Mouse (Mus musculus) brain, embryonic 14.5 days (tissue): ENCODE measurements around the gene Shroom3.

Experiments used
- CTCF ChIP-seq: fragments of 200-500 bp; IDR thresholded peaks from 2 replicates; pipeline ENCODE4 v1.5.1; 2012; ENCODE audit warnings: inconsistent platforms, mild to moderate bottlenecking, moderate library complexity, borderline replicate concordance; ENCODE audit not compliant: insufficient read depth, insufficient read length; ENCODE audit errors: extremely low read depth
- POLR2A ChIP-seq: fragments of 200-500 bp; IDR thresholded peaks from 2 replicates; pipeline ENCODE4 v1.6.1; 2012; ENCODE audit warnings: mild to moderate bottlenecking, inconsistent platforms, borderline replicate concordance; ENCODE audit not compliant: poor library complexity, insufficient read depth, insufficient read length, severe bottlenecking; ENCODE audit errors: extremely low read depth

DNA sequence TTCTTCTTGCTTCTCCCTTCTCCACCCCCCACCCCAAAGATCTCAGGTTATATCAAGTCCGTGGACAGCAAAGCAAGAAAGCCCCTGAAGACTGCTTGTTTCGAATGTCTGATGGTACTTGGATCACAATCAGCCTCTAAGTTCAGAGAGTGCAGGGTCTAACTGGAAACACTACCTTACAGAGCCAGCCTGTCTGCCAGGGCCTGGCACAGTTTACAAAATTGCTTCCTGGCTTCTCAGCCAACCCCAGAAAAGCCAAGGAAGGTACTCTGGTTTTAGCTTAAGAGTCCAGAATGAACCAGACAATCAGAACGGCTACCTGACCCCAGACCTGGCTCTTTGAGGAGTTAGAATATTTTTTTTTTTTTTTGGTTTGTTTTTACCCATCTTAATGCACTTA lies 159.6 kb downstream of the Shroom3 start:
- TF ChIP-seq POLR2A (no peak), CTCF (no peak)
